Mouse (Mus musculus): ENCODE data around the gene Cdkl4. TPM values are rescaled to one million over a fixed set of nuclear protein-coding genes. Genes with fewer than 3 reads are reported as not detected.

Gene Cdkl4
- 0.53 and 0.56 TPM in 2 replicates for polyA plus RNA-seq (2014; fragmentation: Nextera tagmentation; extraction: Ambion mirVana)

DNA sequence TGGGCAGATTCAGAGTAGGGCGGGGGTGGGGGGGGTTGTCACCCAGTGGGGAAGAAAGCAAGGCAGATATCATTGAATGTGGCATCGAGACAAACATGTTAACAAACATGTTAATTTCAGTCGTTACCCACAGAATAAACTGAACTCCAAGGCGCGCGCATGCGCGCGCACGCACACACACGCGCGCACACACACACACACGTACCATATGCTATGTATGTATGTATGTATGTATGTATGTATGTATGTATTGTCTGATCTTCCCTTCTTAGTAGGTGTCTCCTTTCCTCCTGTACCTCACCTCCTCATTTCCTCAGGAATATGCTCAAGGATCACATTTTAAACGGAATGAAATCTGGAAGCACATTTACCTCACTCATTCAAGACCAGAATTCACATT is at the start of gene Cdkl4:
Gene Cdkl4 (minus strand): TSS at position 175 of the 400 bp plus-strand sequence.
- H3K4me3 ChIP-seq (ENCODE audit: low read depth, low read length), result peak within 1 kb of the TSS; percentile 48
- ATAC-seq (replicated peaks; ENCODE audit: low FRiP score), result no peak
- H3K9me3 ChIP-seq (ENCODE audit: control insufficient read depth, low read length), result no peaks in the 10 kb centered on the region
- no peaks in the 10 kb centered on the region; the same call in 1 of the 2 replicates for H3K27me3 ChIP-seq (replicated peaks; ENCODE audit: control insufficient read depth, insufficient read depth, low read length)
- no peak within 1 kb of the TSS for H3K9ac ChIP-seq (ENCODE audit: low read depth, low read length)
- H3K36me3 ChIP-seq (ENCODE audit: control insufficient read depth, insufficient read depth, low read length), result no peaks in the 10 kb centered on the region
- no peak within 1 kb of the TSS for H3K27ac ChIP-seq (ENCODE audit: low read depth, low read length)
- H3K4me2 ChIP-seq, result peak within 1 kb of the TSS; percentile 84
- WGBS, result 69% methylated on average over 15 of the region's 15 CpGs
- DNase-seq (ENCODE audit: low spot score), result no peak
- no peaks in the 10 kb centered on the region for H3K4me1 ChIP-seq (replicated peaks; ENCODE audit: control insufficient read depth, insufficient read depth, low read length)

DNA sequence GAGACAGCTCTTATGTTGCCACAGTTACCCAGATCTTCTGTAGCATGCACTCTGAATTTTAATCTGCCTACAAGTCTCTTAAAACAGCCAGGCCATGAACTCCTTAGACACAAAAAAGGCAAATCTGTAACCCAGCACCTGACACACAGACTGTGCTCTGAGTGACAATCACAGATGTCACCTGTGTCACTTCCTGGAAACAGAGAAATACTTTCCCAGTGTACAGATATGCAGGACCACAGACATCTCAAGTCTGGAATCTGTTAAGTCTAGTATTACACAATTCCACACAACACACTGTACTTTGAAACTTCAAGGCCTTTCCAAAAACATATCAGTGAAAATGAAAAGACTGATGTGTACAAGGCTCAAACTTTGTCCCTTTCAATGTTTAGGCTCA is 47.4 kb upstream of the Cdkl4 start:
- Histone ChIP-seq H3K27ac (ENCODE audit: low read depth, low read length) (no peak overlapping the region), H3K4me3 (ENCODE audit: low read depth, low read length) (no peak overlapping the region), H3K9ac (ENCODE audit: low read depth, low read length) (no peak overlapping the region), H3K4me2 (no peak overlapping the region), H3K27me3 (replicated peaks; ENCODE audit: control insufficient read depth, insufficient read depth, low read length) (no peaks in the 10 kb centered on the region), H3K4me1 (replicated peaks; ENCODE audit: control insufficient read depth, insufficient read depth, low read length) (no peaks in the 10 kb centered on the region), H3K36me3 (ENCODE audit: control insufficient read depth, insufficient read depth, low read length) (no peaks in the 10 kb centered on the region), H3K9me3 (ENCODE audit: control insufficient read depth, low read length) (no peaks in the 10 kb centered on the region)
- ATAC-seq (replicated peaks; ENCODE audit: low FRiP score), result no peak
- DNase-seq (ENCODE audit: low spot score), result no peak

DNA sequence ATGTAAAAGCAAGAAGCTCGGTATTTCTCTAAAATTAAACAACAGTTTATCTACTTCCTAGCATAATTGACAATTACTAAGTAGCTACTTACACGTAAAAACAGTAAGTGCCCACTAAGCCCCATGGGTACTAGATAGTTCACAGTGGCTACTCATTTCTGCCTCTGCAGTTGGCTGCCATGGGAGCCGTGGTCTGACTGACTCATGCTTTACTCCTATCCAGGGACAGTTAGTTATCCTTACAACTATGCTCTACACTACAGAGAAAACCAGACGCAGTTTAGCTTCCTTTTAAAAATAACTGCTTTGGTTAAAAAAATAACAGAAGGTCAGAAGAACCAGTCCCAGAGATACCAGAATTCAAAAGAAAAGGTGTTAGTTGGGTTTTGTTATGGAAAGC is 44.1 kb upstream of the Cdkl4 start:
- H3K4me3 ChIP-seq (ENCODE audit: low read depth, low read length), result no peak overlapping the region
- WGBS, result 82% methylated on average over 4 of the region's 4 CpGs
- no peak for DNase-seq (ENCODE audit: low spot score)

DNA sequence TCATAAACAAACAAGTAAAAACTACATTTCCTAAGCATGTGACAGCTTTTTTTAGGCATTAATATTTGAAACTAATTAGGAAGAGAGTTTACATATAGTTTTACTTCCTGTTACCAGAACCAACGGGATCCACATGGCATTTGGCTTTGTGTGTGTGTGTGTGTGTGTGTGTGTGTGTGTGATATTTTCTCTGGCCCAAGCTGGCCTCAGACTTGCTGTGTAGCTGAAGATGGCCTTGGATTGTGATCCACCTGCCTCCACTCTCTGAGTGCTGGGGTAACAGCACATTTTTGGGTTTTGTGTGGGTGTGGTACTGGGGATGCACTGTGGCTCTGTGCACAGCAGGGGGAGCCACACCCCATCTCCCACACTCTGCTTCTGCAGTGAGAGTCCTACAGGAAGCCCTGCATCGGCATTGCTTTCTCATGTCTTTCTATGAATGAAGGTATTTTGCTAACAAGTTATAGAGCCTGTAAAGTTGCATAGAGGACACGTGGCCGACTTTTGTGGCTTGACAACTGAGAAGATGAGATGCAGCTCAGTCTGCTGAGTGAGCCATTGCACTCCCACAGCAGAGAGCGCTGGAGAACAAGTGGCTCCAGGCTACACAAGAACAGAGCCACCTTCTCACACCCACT is 43.3 kb upstream of the Cdkl4 start:
- DNase-seq (ENCODE audit: low spot score) (peak; percentile 52), ATAC-seq (replicated peaks; ENCODE audit: low FRiP score) (peak; percentile 51; the same call in 1 of the 2 replicates)
- Histone ChIP-seq H3K27ac (ENCODE audit: low read depth, low read length) (no peak overlapping the region), H3K9ac (ENCODE audit: low read depth, low read length) (no peak overlapping the region), H3K36me3 (ENCODE audit: control insufficient read depth, insufficient read depth, low read length) (no peaks in the 10 kb centered on the region), H3K27me3 (replicated peaks; ENCODE audit: control insufficient read depth, insufficient read depth, low read length) (no peaks in the 10 kb centered on the region), H3K4me3 (ENCODE audit: low read depth, low read length) (no peak overlapping the region), H3K4me1 (replicated peaks; ENCODE audit: control insufficient read depth, insufficient read depth, low read length) (no peaks in the 10 kb centered on the region), H3K9me3 (ENCODE audit: control insufficient read depth, low read length) (no peaks in the 10 kb centered on the region), H3K4me2 (no peak overlapping the region)
- WGBS, result 62% methylated on average over 5 of the region's 5 CpGs

More for the DNA sequence above, 44.1 kb upstream of the Cdkl4 start:
- no peak for ATAC-seq (replicated peaks; ENCODE audit: low FRiP score)
- no peak overlapping the region for H3K27ac ChIP-seq (ENCODE audit: low read depth, low read length)
- no peaks in the 10 kb centered on the region for H3K4me1 ChIP-seq (replicated peaks; ENCODE audit: control insufficient read depth, insufficient read depth, low read length)
- H3K27me3 ChIP-seq (replicated peaks; ENCODE audit: control insufficient read depth, insufficient read depth, low read length), result no peaks in the 10 kb centered on the region
- H3K9me3 ChIP-seq (ENCODE audit: control insufficient read depth, low read length), result no peaks in the 10 kb centered on the region
- H3K36me3 ChIP-seq (ENCODE audit: control insufficient read depth, insufficient read depth, low read length), result no peaks in the 10 kb centered on the region
- no peak overlapping the region for H3K9ac ChIP-seq (ENCODE audit: low read depth, low read length)
- H3K4me2 ChIP-seq, result no peak overlapping the region

DNA sequence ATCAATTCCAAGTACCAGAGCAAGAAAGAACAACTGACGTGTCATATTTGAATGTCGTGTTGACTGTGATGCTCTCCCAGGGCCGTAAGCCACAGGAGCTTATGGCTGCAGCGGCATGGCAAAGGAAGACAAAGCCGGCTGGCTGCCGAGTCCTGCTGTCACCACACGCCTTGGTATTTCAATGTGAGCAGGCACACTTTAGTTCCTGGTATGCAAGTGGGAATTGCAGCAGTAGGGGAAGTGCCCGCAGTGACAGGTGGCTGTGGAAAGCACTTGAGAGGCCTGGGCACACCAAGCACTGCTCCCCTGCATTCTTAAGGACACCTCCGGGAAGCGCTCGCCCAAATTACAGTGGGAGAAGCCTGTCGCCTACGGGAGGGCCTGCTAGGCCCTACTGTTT is 41.9 kb upstream of the Cdkl4 start:
- ATAC-seq (replicated peaks; ENCODE audit: low FRiP score) (no peak), DNase-seq (ENCODE audit: low spot score) (no peak)
- 0 out of 2 replicates have a peak, but pooled peaks cover 3% of the 10 kb centered on the region for H3K36me3 ChIP-seq (ENCODE audit: control insufficient read depth, insufficient read depth, low read length)
- H3K27ac ChIP-seq (ENCODE audit: low read depth, low read length), result no peak overlapping the region
- no peak overlapping the region for H3K9ac ChIP-seq (ENCODE audit: low read depth, low read length)
- no peaks in the 10 kb centered on the region for H3K4me1 ChIP-seq (replicated peaks; ENCODE audit: control insufficient read depth, insufficient read depth, low read length)
- H3K4me2 ChIP-seq, result no peak overlapping the region
- 89% methylated on average over 13 of the region's 13 CpGs for WGBS
- no peaks in the 10 kb centered on the region for H3K27me3 ChIP-seq (replicated peaks; ENCODE audit: control insufficient read depth, insufficient read depth, low read length)
- no peak overlapping the region for H3K4me3 ChIP-seq (ENCODE audit: low read depth, low read length)
- no peaks in the 10 kb centered on the region for H3K9me3 ChIP-seq (ENCODE audit: control insufficient read depth, low read length)

DNA sequence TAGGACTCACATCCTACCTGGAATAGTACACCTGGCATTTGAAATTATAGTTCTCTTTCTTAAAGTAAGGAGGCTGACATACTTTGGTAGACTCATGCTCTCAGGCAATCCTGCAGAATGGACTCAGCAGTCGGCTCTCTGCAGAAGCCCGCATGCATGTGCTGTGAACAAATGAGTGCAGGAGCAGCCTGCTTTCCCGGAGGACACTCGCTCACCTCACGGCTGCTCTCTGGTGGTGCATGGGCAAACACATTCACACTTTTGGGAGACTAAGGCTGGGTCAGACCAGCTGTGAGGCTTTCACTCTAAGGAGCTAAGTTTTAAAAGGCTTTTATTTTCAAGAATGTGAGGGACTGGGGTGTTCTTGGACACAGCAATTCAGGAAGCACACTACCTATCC is 41.3 kb upstream of the Cdkl4 start:
- H3K27ac ChIP-seq (ENCODE audit: low read depth, low read length), result no peak overlapping the region
- WGBS, result 80% methylated on average over 5 of the region's 5 CpGs
- no peaks in the 10 kb centered on the region for H3K4me1 ChIP-seq (replicated peaks; ENCODE audit: control insufficient read depth, insufficient read depth, low read length)
- H3K36me3 ChIP-seq (ENCODE audit: control insufficient read depth, insufficient read depth, low read length), result 0 out of 2 replicates have a peak, but pooled peaks cover 3% of the 10 kb centered on the region
- ATAC-seq (replicated peaks; ENCODE audit: low FRiP score), result no peak
- no peak overlapping the region for H3K9ac ChIP-seq (ENCODE audit: low read depth, low read length)
- H3K9me3 ChIP-seq (ENCODE audit: control insufficient read depth, low read length), result no peaks in the 10 kb centered on the region
- H3K4me2 ChIP-seq, result no peak overlapping the region
- no peaks in the 10 kb centered on the region for H3K27me3 ChIP-seq (replicated peaks; ENCODE audit: control insufficient read depth, insufficient read depth, low read length)
- H3K4me3 ChIP-seq (ENCODE audit: low read depth, low read length), result no peak overlapping the region
- DNase-seq (ENCODE audit: low spot score), result no peak

DNA sequence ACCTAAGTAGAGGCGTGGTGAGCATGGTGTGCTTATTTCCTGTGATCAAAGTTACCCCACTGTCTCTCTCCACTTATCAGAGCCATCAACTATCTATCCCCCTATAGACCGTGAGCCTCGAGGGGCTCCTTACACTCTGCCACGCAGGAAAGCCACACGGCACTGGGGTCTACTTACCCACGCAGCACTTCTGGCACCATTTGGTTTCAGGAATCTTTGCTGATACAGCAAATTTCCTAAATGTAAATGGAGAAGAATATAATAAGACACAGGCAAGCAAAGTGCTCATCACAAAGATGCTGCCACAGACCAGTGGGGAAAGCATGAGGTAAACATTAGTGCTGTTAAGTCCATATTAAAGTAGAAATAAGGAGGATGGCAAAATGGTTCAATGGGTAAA is 26.2 kb upstream of the Cdkl4 start:
- Histone ChIP-seq H3K4me2 (no peak overlapping the region), H3K4me1 (replicated peaks; ENCODE audit: control insufficient read depth, insufficient read depth, low read length) (no peaks in the 10 kb centered on the region), H3K9me3 (ENCODE audit: control insufficient read depth, low read length) (no peaks in the 10 kb centered on the region), H3K36me3 (ENCODE audit: control insufficient read depth, insufficient read depth, low read length) (peaks cover 23% of the 10 kb centered on the region), H3K27ac (ENCODE audit: low read depth, low read length) (no peak overlapping the region), H3K4me3 (ENCODE audit: low read depth, low read length) (no peak overlapping the region), H3K9ac (ENCODE audit: low read depth, low read length) (no peak overlapping the region), H3K27me3 (replicated peaks; ENCODE audit: control insufficient read depth, insufficient read depth, low read length) (no peaks in the 10 kb centered on the region)
- WGBS, result 88% methylated on average over 6 of the region's 6 CpGs
- ATAC-seq (replicated peaks; ENCODE audit: low FRiP score), result no peak
- no peak for DNase-seq (ENCODE audit: low spot score)

DNA sequence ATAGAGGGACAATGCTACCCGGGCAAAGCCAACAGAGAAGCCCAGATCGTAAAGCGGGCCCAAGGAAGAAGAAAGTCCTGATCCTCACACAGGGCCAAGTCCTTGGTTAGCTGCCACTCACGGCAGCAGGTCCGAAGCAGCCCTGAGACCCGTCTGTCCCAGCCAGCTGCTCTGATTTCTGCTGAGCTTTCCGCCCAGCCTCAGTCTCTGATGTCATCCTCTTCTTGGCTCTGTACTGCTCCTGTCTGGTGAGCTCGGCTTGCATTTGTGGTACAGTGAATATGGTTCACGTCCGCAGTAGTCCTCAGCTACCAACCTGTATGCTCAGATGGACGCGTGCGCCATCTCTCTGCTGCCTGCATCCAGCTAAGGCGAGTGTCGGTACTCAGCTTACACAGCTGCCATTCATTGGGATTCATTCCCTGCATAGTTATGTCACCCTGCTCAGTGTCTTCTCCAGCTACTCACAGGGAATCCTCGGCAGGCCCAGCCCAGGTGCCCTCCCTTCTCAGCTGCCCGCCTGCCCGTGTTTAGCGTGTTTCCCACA is 25.5 kb upstream of the Cdkl4 start:
- no peaks in the 10 kb centered on the region for H3K9me3 ChIP-seq (ENCODE audit: control insufficient read depth, low read length)
- WGBS, result 93% methylated on average over 19 of the region's 19 CpGs
- H3K27me3 ChIP-seq (replicated peaks; ENCODE audit: control insufficient read depth, insufficient read depth, low read length), result no peaks in the 10 kb centered on the region
- peaks cover 16% of the 10 kb centered on the region for H3K36me3 ChIP-seq (ENCODE audit: control insufficient read depth, insufficient read depth, low read length)
- no peak overlapping the region for H3K4me2 ChIP-seq
- ATAC-seq (replicated peaks; ENCODE audit: low FRiP score), result no peak
- no peak overlapping the region for H3K4me3 ChIP-seq (ENCODE audit: low read depth, low read length)
- H3K27ac ChIP-seq (ENCODE audit: low read depth, low read length), result no peak overlapping the region
- H3K9ac ChIP-seq (ENCODE audit: low read depth, low read length), result no peak overlapping the region
- H3K4me1 ChIP-seq (replicated peaks; ENCODE audit: control insufficient read depth, insufficient read depth, low read length), result no peaks in the 10 kb centered on the region
- DNase-seq (ENCODE audit: low spot score), result no peak

DNA sequence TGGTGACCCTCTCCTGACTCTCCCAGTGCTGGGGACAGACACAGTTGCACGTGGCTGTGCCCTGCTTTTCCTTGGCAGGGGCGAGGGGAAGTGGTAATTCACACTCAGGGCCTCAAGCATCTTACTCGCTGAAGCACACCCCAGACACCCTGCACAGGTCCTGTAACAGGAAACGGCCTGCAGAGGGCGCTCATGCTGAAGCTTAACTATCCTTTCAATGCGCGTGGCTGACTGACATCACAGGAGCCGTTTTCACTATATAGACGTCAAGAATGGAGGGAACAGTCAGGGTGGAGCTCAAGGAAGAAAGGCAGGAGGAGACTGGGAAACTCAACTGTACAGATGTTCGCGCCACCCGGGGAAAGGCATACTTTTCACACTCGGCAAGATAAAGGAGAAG is 23.8 kb upstream of the Cdkl4 start:
- H3K9ac ChIP-seq (ENCODE audit: low read depth, low read length), result no peak overlapping the region
- no peak overlapping the region for H3K4me2 ChIP-seq
- WGBS, result 62% methylated on average over 13 of the region's 13 CpGs
- H3K27me3 ChIP-seq (replicated peaks; ENCODE audit: control insufficient read depth, insufficient read depth, low read length), result no peaks in the 10 kb centered on the region
- no peak for ATAC-seq (replicated peaks; ENCODE audit: low FRiP score)
- H3K4me3 ChIP-seq (ENCODE audit: low read depth, low read length), result no peak overlapping the region
- H3K4me1 ChIP-seq (replicated peaks; ENCODE audit: control insufficient read depth, insufficient read depth, low read length), result no peaks in the 10 kb centered on the region
- no peaks in the 10 kb centered on the region for H3K9me3 ChIP-seq (ENCODE audit: control insufficient read depth, low read length)
- no peak overlapping the region for H3K27ac ChIP-seq (ENCODE audit: low read depth, low read length)
- H3K36me3 ChIP-seq (ENCODE audit: control insufficient read depth, insufficient read depth, low read length), result peaks cover 16% of the 10 kb centered on the region
- no peak for DNase-seq (ENCODE audit: low spot score)

Measured in liver, embryonic 11.5 days (tissue).